Mouse (Mus musculus): ENCODE measurements around the gene Cryaa. TPM values are rescaled to one million over a fixed set of nuclear protein-coding genes. Genes with fewer than 3 reads are reported as not detected.

The Cryaa gene
- total RNA-seq, 2 experiments from 2014 or later: not detected

- intact Hi-C loops (cut with DNase I): loop anchor here (1.0 to 5.0 kb wide), 3 partner anchors 136 to 335 kb away; no protein-coding TSS in a partner anchor
- Histone ChIP-seq H3K27ac (no peak overlapping the region), H3K4me3 (no peak overlapping the region)
- DNase-seq (ENCODE audit: extremely low spot score in 1 of 2, low spot score in 2 of 2): peak; percentile 78 to 82
- peak; percentile 80 for TF ChIP-seq CTCF (IDR thresholded peaks at IDR 0.05)
Observed at GRCm38 (mm10) chr17:31664760-31665159, 12.8 kb upstream of the Cryaa start.

- DNase-seq (ENCODE audit: extremely low spot score in 1 of 2, low spot score in 2 of 2): no peak
- no peak for TF ChIP-seq CTCF (IDR thresholded peaks at IDR 0.05)
- H3K27ac ChIP-seq: no peak overlapping the region
- H3K4me3 ChIP-seq: no peak overlapping the region
- intact Hi-C loops (cut with DNase I): no loop called here
Observed at GRCm38 (mm10) chr17:31668306-31668705, 9.3 kb upstream of the Cryaa start.

- TF ChIP-seq CTCF (IDR thresholded peaks at IDR 0.05): no peak
Observed at GRCm38 (mm10) chr17:31670163-31670562, 7.4 kb upstream of the Cryaa start.

GRCm38 (mm10) chr17:31671698-31672097 is 5.9 kb upstream of the Cryaa start:
- intact Hi-C loops (cut with DNase I): no loop called here
- DNase-seq (ENCODE audit: extremely low spot score in 1 of 2, low spot score in 2 of 2): no peak

More at GRCm38 (mm10) chr17:31670163-31670562, 7.4 kb upstream of the Cryaa start:
- no peak overlapping the region for H3K4me3 ChIP-seq
- intact Hi-C loops (cut with DNase I): no loop called here
- no peak for DNase-seq (ENCODE audit: extremely low spot score in 1 of 2, low spot score in 2 of 2)
- H3K27ac ChIP-seq: no peak overlapping the region

GRCm38 (mm10) chr17:31672279-31672678 is 5.3 kb upstream of the Cryaa start:
- no peak for TF ChIP-seq CTCF (IDR thresholded peaks at IDR 0.05)
- intact Hi-C loops (cut with DNase I): no loop called here
- H3K27ac ChIP-seq: no peak overlapping the region

More at GRCm38 (mm10) chr17:31671698-31672097, 5.9 kb upstream of the Cryaa start:
- no peak overlapping the region for H3K27ac ChIP-seq
- H3K4me3 ChIP-seq: no peak overlapping the region
- TF ChIP-seq CTCF (IDR thresholded peaks at IDR 0.05): no peak

GRCm38 (mm10) chr17:31674426-31674825 is 3.2 kb upstream of the Cryaa start:
- intact Hi-C loops (cut with DNase I): no loop called here
- DNase-seq (ENCODE audit: extremely low spot score in 1 of 2, low spot score in 2 of 2): no peak
- Histone ChIP-seq H3K4me3 (no peak overlapping the region), H3K27ac (peak overlapping the region; percentile 30; the same call in 1 of the 2 replicates)
- TF ChIP-seq CTCF (IDR thresholded peaks at IDR 0.05): no peak

More at GRCm38 (mm10) chr17:31672279-31672678, 5.3 kb upstream of the Cryaa start:
- no peak overlapping the region for H3K4me3 ChIP-seq
- DNase-seq (ENCODE audit: extremely low spot score in 1 of 2, low spot score in 2 of 2): no peak

GRCm38 (mm10) chr17:31680450-31680849 is 2.8 kb downstream of the Cryaa start:
- no peak overlapping the region for H3K4me3 ChIP-seq
- DNase-seq (ENCODE audit: extremely low spot score in 1 of 2, low spot score in 2 of 2): no peak
- intact Hi-C loops (cut with DNase I): loop anchor here (10.0 kb wide), 1 partner anchor 524 kb away; no protein-coding TSS in a partner anchor
- no peak overlapping the region for H3K27ac ChIP-seq
- no peak for TF ChIP-seq CTCF (IDR thresholded peaks at IDR 0.05)

- intact Hi-C loops (cut with DNase I): loop anchor here (1.0 to 10.0 kb wide), 3 partner anchors 340 to 519 kb away; no protein-coding TSS in a partner anchor
- no peak overlapping the region for H3K4me3 ChIP-seq
- peak; percentile 95 for TF ChIP-seq CTCF (IDR thresholded peaks at IDR 0.05)
- peak; percentile 79 to 84 for DNase-seq (ENCODE audit: extremely low spot score in 1 of 2, low spot score in 2 of 2)
- peak overlapping the region; percentile 51 for H3K27ac ChIP-seq
Observed at GRCm38 (mm10) chr17:31685514-31686224, 8.1 kb downstream of the Cryaa start.

- Histone ChIP-seq H3K4me3 (no peak overlapping the region), H3K27ac (no peak overlapping the region)
- no peak for TF ChIP-seq CTCF (IDR thresholded peaks at IDR 0.05)
- intact Hi-C loops (cut with DNase I): loop anchor here (5.0 to 10.0 kb wide), 2 partner anchors 386 to 519 kb away; no protein-coding TSS in a partner anchor
- no peak for DNase-seq (ENCODE audit: extremely low spot score in 1 of 2, low spot score in 2 of 2)
Observed at GRCm38 (mm10) chr17:31686225-31686564, 8.6 kb downstream of the Cryaa start.

GRCm38 (mm10) chr17:31688112-31688511 is 10.5 kb downstream of the Cryaa start:
- DNase-seq (ENCODE audit: extremely low spot score in 1 of 2, low spot score in 2 of 2): no peak
- Histone ChIP-seq H3K27ac (no peak overlapping the region), H3K4me3 (no peak overlapping the region)
- TF ChIP-seq CTCF (IDR thresholded peaks at IDR 0.05): no peak
- intact Hi-C loops (cut with DNase I): loop anchor here (5.0 to 10.0 kb wide), 2 partner anchors 384 to 517 kb away; no protein-coding TSS in a partner anchor

- intact Hi-C loops (cut with DNase I): loop anchor here (5.0 to 10.0 kb wide), 2 partner anchors 383 to 515 kb away; no protein-coding TSS in a partner anchor
- TF ChIP-seq CTCF (IDR thresholded peaks at IDR 0.05): no peak
- no peak for DNase-seq (ENCODE audit: extremely low spot score in 1 of 2, low spot score in 2 of 2)
- Histone ChIP-seq H3K27ac (no peak overlapping the region), H3K4me3 (no peak overlapping the region)
Observed at GRCm38 (mm10) chr17:31689606-31690005, 12.0 kb downstream of the Cryaa start.

GRCm38 (mm10) chr17:31692918-31693317 is 15.3 kb downstream of the Cryaa start:
- Histone ChIP-seq H3K27ac (no peak overlapping the region), H3K4me3 (no peak overlapping the region)
- no peak for DNase-seq (ENCODE audit: extremely low spot score in 1 of 2, low spot score in 2 of 2)
- no peak for TF ChIP-seq CTCF (IDR thresholded peaks at IDR 0.05)
- intact Hi-C loops (cut with DNase I): loop anchor here (1.0 to 2.0 kb wide), 2 partner anchors 161 to 332 kb away; no protein-coding TSS in a partner anchor
